Mouse (Mus musculus) olfactory bulb, adult 2 months (tissue): ENCODE data around the gene Olfr1221.

Experiments
- CTCF ChIP-seq: fragments of 200-500 bp; IDR thresholded peaks from 2 replicates; pipeline ENCODE4 v1.5.1; 2012; ENCODE audit warnings: low read depth, mild to moderate bottlenecking, low read length, moderate library complexity; ENCODE audit not compliant: insufficient read depth
- POLR2A ChIP-seq: fragments of 200-500 bp; IDR thresholded peaks from 2 replicates; pipeline ENCODE4 v1.6.1; 2012; ENCODE audit warnings: mild to moderate bottlenecking, low read depth, low read length, moderate library complexity; ENCODE audit not compliant: insufficient read depth

GRCm38 (mm10) chr2:89105651-89106050, 11.4 kb downstream of the Olfr1221 start:
- no peak for TF ChIP-seq POLR2A
- no peak for TF ChIP-seq CTCF
